Mouse (Mus musculus) midbrain, embryonic 14.5 days (tissue): ENCODE data around the gene Eya4. TPM values are rescaled to one million over a fixed set of nuclear protein-coding genes. Genes with fewer than 3 reads are reported as not detected.

Experiments used
- ATAC-seq: fragments of 200-750 bp; cut with Nextera tagmentation; 2 replicates; pipeline ENCODE4 v1.8.0; 2017; ENCODE audit warnings: moderate number of reproducible peaks, moderate library complexity; ENCODE audit not compliant: low FRiP score, low TSS enrichment
- DNase-seq: peaks from one replicate; pipeline ENCODE4 v3.0.0-alpha.2; 2015
- H3K27ac ChIP-seq: fragments of 300-500 bp; sonication (generic); replicated peaks from 2 replicates; pipeline ENCODE4 v1.5.1; 2014; ENCODE audit warnings: mild to moderate bottlenecking, low read depth, low read length, moderate library complexity
- H3K27me3 ChIP-seq: fragments of 300-500 bp; sonication (generic); 2 replicates; pipeline ENCODE4 v1.6.1; 2014; ENCODE audit warnings: low read length, control low read depth, mixed read lengths; ENCODE audit not compliant: control insufficient read depth, insufficient read depth
- H3K36me3 ChIP-seq: fragments of 300-500 bp; sonication (generic); 2 replicates; pipeline ENCODE4 v1.6.1; 2014; ENCODE audit warnings: low read length, control low read depth; ENCODE audit not compliant: control insufficient read depth, insufficient read depth
- H3K4me1 ChIP-seq: fragments of 300-500 bp; sonication (generic); 2 replicates; pipeline ENCODE4 v1.6.1; 2014; ENCODE audit warnings: mild to moderate bottlenecking, antibody characterized with exemption, low read length, control low read depth; ENCODE audit not compliant: control insufficient read depth, insufficient read depth
- H3K4me2 ChIP-seq: fragments of 300-500 bp; sonication (generic); 2 replicates; pipeline ENCODE4 v1.6.1; 2014; ENCODE audit warnings: mild to moderate bottlenecking, low read length, moderate library complexity
- H3K4me3 ChIP-seq: fragments of 300-500 bp; sonication (generic); replicated peaks from 2 replicates; pipeline ENCODE4 v1.5.1; 2014; ENCODE audit warnings: low read depth, low read length
- H3K9ac ChIP-seq: fragments of 300-500 bp; sonication (generic); replicated peaks from 2 replicates; pipeline ENCODE4 v1.6.1; 2014; ENCODE audit warnings: mild to moderate bottlenecking, low read length, moderate library complexity
- H3K9me3 ChIP-seq: fragments of 300-500 bp; sonication (generic); 2 replicates; pipeline ENCODE4 v1.6.1; 2016; ENCODE audit warnings: low read length, control low read depth, mixed read lengths; ENCODE audit not compliant: control insufficient read depth
- WGBS: fragments of 180-500 bp; shearing (Covaris S2); extraction: QIAGEN DNeasy Blood & Tissue Kit; methylation state at CpG from one replicate; pipeline ENCODE4 v1.1.7; 2014; 5-methylcytosine and 5-hydroxymethylcytosine counted together
- polyA plus RNA-seq: library from polyadenylated mRNA; unstranded; fragments of >200 nt; fragmentation: Nextera tagmentation; extraction: Ambion mirVana; gene quantifications from 2 replicates; pipeline ENCODE4 v1.2.1, GENCODE M21; 2014

Gene Eya4
- polyA plus RNA-seq, 1 experiment from 2014 or later, result 0.55 TPM

DNA sequence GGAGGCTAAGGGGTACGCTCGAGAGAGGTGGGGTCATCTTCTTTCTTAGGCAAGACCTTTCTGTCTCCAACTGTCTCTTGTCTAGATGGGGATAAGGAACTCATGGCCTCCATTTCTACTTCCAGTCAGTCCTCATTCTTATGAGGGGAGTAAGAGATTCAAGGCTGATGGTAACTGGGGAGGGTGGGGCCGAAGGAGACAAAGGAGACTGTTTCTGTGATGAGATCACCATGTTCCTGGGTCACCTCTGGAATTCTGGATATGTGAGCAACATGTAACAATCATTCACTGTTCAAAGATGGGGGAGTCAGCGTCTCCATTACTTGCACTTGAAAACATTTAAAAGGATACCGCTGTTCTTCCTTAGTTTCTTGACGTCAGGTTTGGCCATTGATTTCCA is 165.2 kb downstream of the Eya4 start:
- DNase-seq, result no peak
- Histone ChIP-seq H3K4me3 (no peak overlapping the region), H3K9me3 (no peaks in the 10 kb centered on the region), H3K36me3 (no peaks in the 10 kb centered on the region), H3K4me2 (no peak overlapping the region), H3K27ac (no peak overlapping the region), H3K9ac (no peak overlapping the region), H3K4me1 (no peaks in the 10 kb centered on the region), H3K27me3 (no peaks in the 10 kb centered on the region)
- no peak for ATAC-seq
- 93% methylated on average over 6 of the region's 6 CpGs for WGBS

DNA sequence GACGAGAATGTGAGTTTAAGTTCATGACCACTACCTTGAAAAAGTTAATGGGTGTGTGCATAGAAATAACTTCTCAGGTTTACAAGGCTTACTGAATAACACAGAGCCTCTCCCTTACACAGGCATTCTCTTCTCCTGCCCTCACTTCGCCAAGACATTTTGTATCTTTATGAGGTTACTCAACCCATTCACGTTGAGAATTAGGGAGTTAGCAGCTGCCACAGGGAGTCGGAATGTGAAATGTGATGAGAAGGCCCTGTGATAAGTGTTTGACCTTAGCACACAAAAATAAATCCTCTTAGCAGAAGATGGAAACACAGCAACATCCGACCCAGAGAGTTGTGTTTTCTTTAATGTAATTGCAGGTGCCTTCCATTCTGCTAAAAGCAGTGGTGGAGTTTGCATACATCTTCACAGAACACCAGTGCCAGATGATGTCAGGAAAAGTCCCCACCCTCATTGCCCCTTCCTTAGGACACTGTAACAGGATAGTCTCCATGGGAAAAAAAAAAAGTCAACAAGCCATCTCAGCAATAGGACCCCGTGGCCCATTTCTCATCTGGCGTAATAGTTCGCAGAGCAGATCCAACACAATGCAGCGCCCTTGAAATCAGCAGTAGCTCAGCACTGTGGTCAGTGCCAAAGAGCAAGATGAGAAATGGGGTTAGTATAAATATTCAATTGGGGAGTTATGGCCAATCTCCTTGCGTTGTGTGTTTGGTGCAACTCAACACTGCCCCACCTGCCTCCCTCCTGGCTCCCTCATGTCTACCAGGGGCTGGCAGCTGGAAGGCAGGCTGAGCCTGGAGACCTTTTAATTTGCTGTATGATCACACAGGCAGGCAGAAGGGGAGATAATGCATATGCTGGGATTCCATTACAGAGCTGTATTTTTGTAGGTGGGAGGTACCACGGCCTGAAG is 168.8 kb downstream of the Eya4 start:
- Histone ChIP-seq H3K4me2 (no peak overlapping the region), H3K27ac (no peak overlapping the region), H3K4me3 (no peak overlapping the region), H3K9ac (no peak overlapping the region), H3K9me3 (no peaks in the 10 kb centered on the region), H3K27me3 (no peaks in the 10 kb centered on the region), H3K36me3 (no peaks in the 10 kb centered on the region), H3K4me1 (no peaks in the 10 kb centered on the region)
- ATAC-seq (no peak), DNase-seq (no peak)
- 90% methylated on average over 11 of the region's 11 CpGs for WGBS

- H3K9me3 ChIP-seq, result no peaks in the 10 kb centered on the region
- H3K4me3 ChIP-seq, result no peak overlapping the region
- no peak overlapping the region for H3K27ac ChIP-seq
- no peak overlapping the region for H3K4me2 ChIP-seq
- ATAC-seq, result no peak
- no peaks in the 10 kb centered on the region for H3K27me3 ChIP-seq
- no peaks in the 10 kb centered on the region for H3K4me1 ChIP-seq
- no peak overlapping the region for H3K9ac ChIP-seq
- H3K36me3 ChIP-seq, result no peaks in the 10 kb centered on the region
- WGBS, result 15% methylated on average over 6 of the region's 6 CpGs
- no peak for DNase-seq
Measured at GRCm38 (mm10) chr10:23179285-23179684, 171.3 kb downstream of the Eya4 start.

DNA sequence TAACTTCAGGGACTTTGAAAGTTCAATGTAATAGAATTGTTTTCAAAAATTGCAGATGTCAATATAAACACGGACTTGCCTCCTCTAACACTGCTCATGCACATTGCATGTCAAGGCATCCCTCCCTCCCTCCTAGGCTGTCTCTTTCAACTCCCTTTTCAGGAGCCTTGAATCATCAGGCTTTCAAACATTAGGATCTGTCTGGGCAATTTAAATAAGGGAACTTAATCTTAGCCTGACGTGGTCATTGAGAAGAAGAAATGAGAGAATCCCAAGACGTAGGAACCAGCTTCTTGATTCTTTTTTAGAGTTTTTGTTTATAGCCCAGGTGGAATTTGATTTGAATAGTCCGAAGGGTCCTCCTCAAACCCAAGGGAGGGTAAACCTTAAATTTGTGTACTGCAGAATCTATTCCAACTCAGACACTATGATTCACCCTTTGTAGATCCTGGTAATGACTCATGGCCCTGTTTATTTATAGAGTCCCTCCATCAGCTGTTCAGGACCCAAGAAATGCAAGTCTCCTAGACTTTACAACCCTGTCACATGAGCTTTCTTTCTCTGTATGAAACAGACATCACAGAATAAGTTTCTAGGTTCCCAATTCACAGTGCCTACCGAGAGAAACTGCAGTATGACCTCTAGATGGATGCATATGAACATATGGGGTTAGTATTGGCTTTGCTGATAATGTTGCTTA is 173.1 kb downstream of the Eya4 start:
- 71% methylated on average over 5 of the region's 5 CpGs for WGBS
- ATAC-seq, result no peak
- no peaks in the 10 kb centered on the region for H3K9me3 ChIP-seq
- H3K27me3 ChIP-seq, result no peaks in the 10 kb centered on the region
- DNase-seq, result no peak
- no peak overlapping the region for H3K4me3 ChIP-seq
- H3K4me2 ChIP-seq, result no peak overlapping the region
- H3K36me3 ChIP-seq, result no peaks in the 10 kb centered on the region
- no peaks in the 10 kb centered on the region for H3K4me1 ChIP-seq
- H3K27ac ChIP-seq, result no peak overlapping the region
- H3K9ac ChIP-seq, result no peak overlapping the region

DNA sequence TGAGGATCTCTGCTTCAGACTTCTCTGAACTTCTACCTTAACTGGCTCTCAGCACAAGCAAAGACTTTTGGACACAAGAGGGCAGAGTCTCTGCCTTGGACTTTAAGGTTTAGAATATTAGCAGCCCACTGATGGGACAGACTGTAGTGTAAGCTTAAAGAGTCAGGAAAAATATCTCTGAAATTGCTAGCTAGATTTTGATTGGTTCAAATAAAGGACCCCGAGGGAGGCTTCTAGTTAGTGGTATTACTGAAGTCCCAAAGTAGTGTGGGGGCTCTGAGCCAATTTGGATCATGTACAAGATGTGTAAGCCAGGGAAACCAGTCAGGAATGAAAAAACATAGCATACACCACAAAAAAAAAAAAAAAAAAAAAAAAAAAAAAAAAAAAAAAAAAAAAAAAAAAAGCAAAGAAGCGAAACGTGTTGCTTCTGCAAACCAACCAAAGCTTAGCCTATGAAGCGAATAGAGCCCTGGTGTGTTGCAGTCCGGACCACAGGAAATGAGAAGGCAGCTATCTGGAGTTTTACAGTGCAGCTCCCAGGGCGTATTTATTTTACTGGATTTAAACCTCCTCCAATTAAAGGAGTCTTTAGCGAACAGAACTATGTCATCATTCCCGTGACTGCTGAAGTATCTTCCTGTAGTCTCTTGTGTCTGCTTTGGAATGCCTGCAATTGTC is 173.8 kb downstream of the Eya4 start:
- no peak overlapping the region for H3K4me2 ChIP-seq
- no peaks in the 10 kb centered on the region for H3K27me3 ChIP-seq
- no peak overlapping the region for H3K9ac ChIP-seq
- no peak for ATAC-seq
- 79% methylated on average over 8 of the region's 8 CpGs for WGBS
- no peak overlapping the region for H3K27ac ChIP-seq
- no peak for DNase-seq
- H3K4me1 ChIP-seq, result no peaks in the 10 kb centered on the region
- H3K36me3 ChIP-seq, result no peaks in the 10 kb centered on the region
- H3K4me3 ChIP-seq, result no peak overlapping the region
- H3K9me3 ChIP-seq, result no peaks in the 10 kb centered on the region

DNA sequence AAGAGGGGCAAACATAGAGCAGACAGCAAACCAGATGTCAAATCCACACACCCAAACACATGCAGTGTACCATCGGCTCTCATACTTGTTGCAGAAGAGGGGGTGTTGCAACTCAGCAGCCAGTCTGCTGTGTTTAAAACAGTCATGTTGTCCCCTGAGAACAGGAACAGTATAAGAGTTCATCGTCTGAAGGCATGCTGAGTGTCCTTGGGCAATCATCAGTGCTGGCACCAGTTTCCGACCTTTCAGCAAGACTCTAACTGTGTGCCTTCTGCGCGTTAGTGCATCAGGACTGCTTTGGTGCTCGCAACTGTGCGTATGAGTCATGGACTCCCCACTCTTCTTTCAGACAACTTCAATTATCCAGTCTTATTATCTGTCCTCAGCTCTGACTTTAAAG is 179.0 kb downstream of the Eya4 start:
- H3K9ac ChIP-seq, result no peak overlapping the region
- H3K4me3 ChIP-seq, result no peak overlapping the region
- no peak overlapping the region for H3K27ac ChIP-seq
- no peak for ATAC-seq
- H3K27me3 ChIP-seq, result no peaks in the 10 kb centered on the region
- DNase-seq, result no peak
- no peak overlapping the region for H3K4me2 ChIP-seq
- 87% methylated on average over 7 of the region's 7 CpGs for WGBS
- H3K4me1 ChIP-seq, result no peaks in the 10 kb centered on the region
- no peaks in the 10 kb centered on the region for H3K36me3 ChIP-seq
- no peaks in the 10 kb centered on the region for H3K9me3 ChIP-seq

GRCm38 (mm10) chr10:23165089-23165642 is 185.4 kb downstream of the Eya4 start:
- Histone ChIP-seq H3K9me3 (no peaks in the 10 kb centered on the region), H3K4me2 (no peak overlapping the region), H3K4me1 (no peaks in the 10 kb centered on the region), H3K27me3 (no peaks in the 10 kb centered on the region), H3K9ac (no peak overlapping the region), H3K36me3 (no peaks in the 10 kb centered on the region), H3K4me3 (no peak overlapping the region), H3K27ac (no peak overlapping the region)
- 77% methylated on average over 7 of the region's 7 CpGs for WGBS
- peak; percentile 24; the same call in 1 of the 2 replicates for ATAC-seq
- no peak for DNase-seq

GRCm38 (mm10) chr10:23159844-23160243 is 190.7 kb downstream of the Eya4 start:
- no peaks in the 10 kb centered on the region for H3K27me3 ChIP-seq
- H3K27ac ChIP-seq, result no peak overlapping the region
- H3K4me3 ChIP-seq, result no peak overlapping the region
- H3K9ac ChIP-seq, result no peak overlapping the region
- no peak for DNase-seq
- H3K4me2 ChIP-seq, result no peak overlapping the region
- no peaks in the 10 kb centered on the region for H3K4me1 ChIP-seq
- no peaks in the 10 kb centered on the region for H3K36me3 ChIP-seq
- no peaks in the 10 kb centered on the region for H3K9me3 ChIP-seq
- 78% methylated on average over 10 of the region's 10 CpGs for WGBS
- no peak for ATAC-seq
